Mouse (Mus musculus) cerebral cortex, adult 2 months (tissue): Measurements from ENCODE around the gene Rapgef6.

ENCODE experiments used
- WGBS: fragments of 180-500 bp; shearing (Covaris S2); methylation state at CpG from one replicate; pipeline ENCODE4 v1.1.7; 2018; 5-methylcytosine and 5-hydroxymethylcytosine counted together

Rapgef6 gene

GRCm38 (mm10) chr11:54522529-54523430 is at the start of gene Rapgef6:
TSS of gene Rapgef6 (plus strand) at chr11:54522847.
- WGBS, result under 1% methylated on average over 73 of the region's 73 CpGs

- WGBS, result 90% methylated on average over 1 of the region's 1 CpGs
Measured at GRCm38 (mm10) chr11:54478414-54478813, 44.2 kb upstream of the Rapgef6 start.

GRCm38 (mm10) chr11:54486041-54486440 is 36.6 kb upstream of the Rapgef6 start:
- WGBS, result 86% methylated on average over 3 of the region's 3 CpGs

GRCm38 (mm10) chr11:54491946-54492558 is 30.6 kb upstream of the Rapgef6 start:
- 97% methylated on average over 1 of the region's 1 CpGs for WGBS

GRCm38 (mm10) chr11:54492559-54492958 is 30.1 kb upstream of the Rapgef6 start:
- 39% methylated on average over 4 of the region's 4 CpGs for WGBS

GRCm38 (mm10) chr11:54499838-54500237 is 22.8 kb upstream of the Rapgef6 start:
- WGBS, result 95% methylated on average over 5 of the region's 5 CpGs

- 67% methylated on average over 4 of the region's 4 CpGs for WGBS
Measured at GRCm38 (mm10) chr11:54502546-54503245, 20.0 kb upstream of the Rapgef6 start.

GRCm38 (mm10) chr11:54521927-54522528 is 619 bp upstream of the Rapgef6 start:
- WGBS, result 2% methylated on average over 18 of the region's 18 CpGs

GRCm38 (mm10) chr11:54523431-54524001 is 869 bp downstream of the Rapgef6 start:
- 14% methylated on average over 10 of the region's 10 CpGs for WGBS

GRCm38 (mm10) chr11:54528002-54528401 is 5.4 kb downstream of the Rapgef6 start:
- WGBS, result 73% methylated on average over 2 of the region's 2 CpGs

- WGBS, result 29% methylated on average over 1 of the region's 1 CpGs
Measured at GRCm38 (mm10) chr11:54530391-54530790, 7.7 kb downstream of the Rapgef6 start.

- 92% methylated on average over 1 of the region's 1 CpGs for WGBS
Measured at GRCm38 (mm10) chr11:54530916-54531315, 8.3 kb downstream of the Rapgef6 start.

GRCm38 (mm10) chr11:54533834-54534233 is 11.2 kb downstream of the Rapgef6 start:
- 76% methylated on average over 2 of the region's 2 CpGs for WGBS

- 33% methylated on average over 6 of the region's 6 CpGs for WGBS
Measured at GRCm38 (mm10) chr11:54534871-54535270, 12.2 kb downstream of the Rapgef6 start.

- WGBS, result 65% methylated on average over 2 of the region's 2 CpGs
Measured at GRCm38 (mm10) chr11:54539031-54539430, 16.4 kb downstream of the Rapgef6 start.

GRCm38 (mm10) chr11:54539486-54539885 is 16.8 kb downstream of the Rapgef6 start:
- 76% methylated on average over 2 of the region's 2 CpGs for WGBS

- 92% methylated on average over 2 of the region's 2 CpGs for WGBS
Measured at GRCm38 (mm10) chr11:54554970-54555369, 32.3 kb downstream of the Rapgef6 start.

- 54% methylated on average over 5 of the region's 5 CpGs for WGBS
Measured at GRCm38 (mm10) chr11:54562761-54563160, 40.1 kb downstream of the Rapgef6 start.

GRCm38 (mm10) chr11:54567959-54568358 is 45.3 kb downstream of the Rapgef6 start:
- 35% methylated on average over 1 of the region's 1 CpGs for WGBS

- WGBS, result 95% methylated on average over 2 of the region's 2 CpGs
Measured at GRCm38 (mm10) chr11:54574741-54575140, 52.1 kb downstream of the Rapgef6 start.

GRCm38 (mm10) chr11:54592585-54592984 is 69.9 kb downstream of the Rapgef6 start:
- WGBS, result 55% methylated on average over 3 of the region's 3 CpGs

- WGBS, result 54% methylated on average over 2 of the region's 2 CpGs
Measured at GRCm38 (mm10) chr11:54594049-54594448, 71.4 kb downstream of the Rapgef6 start.
